Mouse (Mus musculus): ENCODE measurements around the gene Zfp691.

GRCm38 (mm10) chr4:119121249-119121648 is 52.7 kb downstream of the Zfp691 start:
- TF ChIP-seq TCF12 (IDR thresholded peaks at IDR 0.05; ENCODE audit: low read depth, low read length) (no peak), USF1 (IDR thresholded peaks at IDR 0.05; ENCODE audit: low read depth, low read length) (no peak)
